12 mouse cellular contexts compared by ENCODE assay signal in genomic region chr3:129553173-129553572, GRCm38 (mm10). TPM values are rescaled to one million over a fixed set of nuclear protein-coding genes. Genes with fewer than 3 reads are reported as not detected.
A peak's percentile ranks its signal among the peaks of the same experiment; 100 is the strongest.
DNase-seq lines count a peak whose midpoint lies in the region; ATAC-seq and TF ChIP-seq lines count a peak whose summit lies in the region.
"Had no signal": no experiment of that assay in that cellular context is flagged by ENCODE, and none has a peak within 500 bp of the region (broad histone marks: within the 10 kb centered on the region; RNA-seq: fewer than 3 reads in every experiment).

No protein-coding gene starts in this region.

- H3K4me3 ChIP-seq in lung, postnatal 0 days (ENCODE audit: low read depth, low read length), result no peak overlapping the region
- no peak overlapping the region for H3K4me3 ChIP-seq in intestine, postnatal 0 days (ENCODE audit: low read depth, low read length)
- H3K4me3 ChIP-seq in midbrain, embryonic 10.5 days, result no peak overlapping the region
- H3K4me3 ChIP-seq: hindbrain, embryonic 13.5 days had no signal

- no peak overlapping the region for H3K27ac ChIP-seq in lung, postnatal 0 days (ENCODE audit: low read length)
- H3K27ac ChIP-seq in intestine, postnatal 0 days (ENCODE audit: low read depth, low read length), result peak overlapping the region; percentile 47
- H3K27ac ChIP-seq in midbrain, embryonic 10.5 days (replicated peaks), result no peak overlapping the region
- H3K27ac ChIP-seq: hindbrain, embryonic 13.5 days had no signal

- DNase-seq in lung, postnatal 10 days, result peak; percentile 9
- no peak for DNase-seq in lung, postnatal 0 days (ENCODE audit: low spot score)
- DNase-seq in thymus, postnatal 4 days, result peak; percentile 78
- DNase-seq in midbrain, embryonic 10.5 days (ENCODE audit: low spot score), result no peak
- no peak for DNase-seq in testis, postnatal 14 days (ENCODE audit: low spot score)
- DNase-seq in cerebellum, adult 11 months, result no peak
- DNase-seq: adrenal gland, postnatal 36 days; left cerebral cortex, postnatal 4 days; right cerebral cortex, postnatal 14 days had no signal

- ATAC-seq in lung, postnatal 0 days, result no peak
- ATAC-seq in intestine, postnatal 0 days, result no peak
- ATAC-seq in neutrophil, adult 5-6 weeks (ENCODE audit: extremely low read depth, insufficient number of reproducible peaks, low FRiP score, poor library complexity, severe bottlenecking), result peak; percentile 89

- H3K9ac ChIP-seq in lung, postnatal 0 days (replicated peaks; ENCODE audit: low read depth), result no peak overlapping the region
- no peak overlapping the region for H3K9ac ChIP-seq in intestine, postnatal 0 days (ENCODE audit: low read depth, low read length)
- H3K9ac ChIP-seq: hindbrain, embryonic 13.5 days had no signal

- H3K36me3 ChIP-seq in lung, postnatal 0 days (ENCODE audit: insufficient read depth, low read length), result no peaks in the 10 kb centered on the region
- H3K36me3 ChIP-seq in intestine, postnatal 0 days (ENCODE audit: control insufficient read depth, insufficient read depth), result no peaks in the 10 kb centered on the region
- H3K36me3 ChIP-seq in midbrain, embryonic 10.5 days, result peaks cover 24% of the 10 kb centered on the region
- H3K36me3 ChIP-seq: hindbrain, embryonic 13.5 days had no signal

- TF ChIP-seq CTCF in lung, postnatal 0 days (IDR thresholded peaks at IDR 0.05), result no peak
- TF ChIP-seq CTCF in intestine, postnatal 0 days (IDR thresholded peaks at IDR 0.05; ENCODE audit: low read depth), result no peak

- WGBS in lung, postnatal 0 days, result 82% methylated on average over 9 of the region's 9 CpGs
- 61% methylated on average over 9 of the region's 9 CpGs for WGBS in intestine, postnatal 0 days
- WGBS in midbrain, embryonic 10.5 days, result 95% methylated on average over 9 of the region's 9 CpGs

- no peaks in the 10 kb centered on the region for H3K9me3 ChIP-seq in lung, postnatal 0 days (ENCODE audit: low read length)
- no peaks in the 10 kb centered on the region for H3K9me3 ChIP-seq in intestine, postnatal 0 days (ENCODE audit: control insufficient read depth)
- H3K9me3 ChIP-seq in midbrain, embryonic 10.5 days (replicated peaks), result no peaks in the 10 kb centered on the region
- H3K9me3 ChIP-seq: hindbrain, embryonic 13.5 days had no signal

- TF ChIP-seq EP300 in lung, postnatal 0 days (IDR thresholded peaks at IDR 0.05), result no peak

- H3K27me3 ChIP-seq in lung, postnatal 0 days (replicated peaks; ENCODE audit: insufficient read depth, low read length), result no peaks in the 10 kb centered on the region
- no peaks in the 10 kb centered on the region for H3K27me3 ChIP-seq in intestine, postnatal 0 days (replicated peaks; ENCODE audit: control insufficient read depth, insufficient read depth, low read length)
- H3K27me3 ChIP-seq in midbrain, embryonic 10.5 days (ENCODE audit: low read depth, poor library complexity, severe bottlenecking), result no peaks in the 10 kb centered on the region
- H3K27me3 ChIP-seq: hindbrain, embryonic 13.5 days had no signal

- H3K4me1 ChIP-seq in lung, postnatal 0 days (ENCODE audit: insufficient read depth, low read depth, low read length), result 0 out of 2 replicates have a peak, but pooled peaks cover 3% of the 10 kb centered on the region
- H3K4me1 ChIP-seq in intestine, postnatal 0 days (replicated peaks; ENCODE audit: control insufficient read depth, insufficient read depth, low read length), result 0 out of 2 replicates have a peak, but pooled peaks cover 17% of the 10 kb centered on the region
- peaks cover 37% of the 10 kb centered on the region for H3K4me1 ChIP-seq in midbrain, embryonic 10.5 days
- H3K4me1 ChIP-seq: hindbrain, embryonic 13.5 days had no signal

- no peak overlapping the region for H3K4me2 ChIP-seq in lung, postnatal 0 days (replicated peaks; ENCODE audit: low read depth, low read length)
- H3K4me2 ChIP-seq in intestine, postnatal 0 days (replicated peaks; ENCODE audit: low read depth), result no peak overlapping the region
- H3K4me2 ChIP-seq: hindbrain, embryonic 13.5 days had no signal

RNA-seq across cellular contexts. Expression of gene Elovl6, which starts 21.0 kb away (rescaled TPM):
- 3.7 and 4.1 TPM in 2 replicates for polyA plus RNA-seq in lung, postnatal 0 days (2015; fragmentation: Nextera tagmentation; extraction: Ambion mirVana)
- 34.5 and 36.5 TPM in 2 replicates for polyA plus RNA-seq in intestine, postnatal 0 days (2015; fragmentation: Nextera tagmentation; extraction: Ambion mirVana)
- 1.4 and 1.7 TPM in 2 replicates for total RNA-seq in neutrophil, adult 5-6 weeks (2017)
- polyA plus RNA-seq in midbrain, embryonic 10.5 days (2016; fragmentation: Nextera tagmentation; extraction: Ambion mirVana), result 39.5 TPM in 2 replicates

Comparison
In these comparisons a context has a peak if more than half of its experiments do, and no peak if none do; other contexts are left out.
1. DNase-seq: peak in lung, postnatal 10 days (single experiment) and thymus, postnatal 4 days (single experiment); none in lung, postnatal 0 days (single experiment), midbrain, embryonic 10.5 days (single experiment), testis, postnatal 14 days (single experiment) and cerebellum, adult 11 months (single experiment).